9 mouse cellular contexts compared by ENCODE assay signal in genomic region chr11:32118844-32119629, GRCm38 (mm10).
DNase-seq lines count a peak whose midpoint lies in the region; ATAC-seq and TF ChIP-seq lines count a peak whose summit lies in the region.
"Had no signal": no experiment of that assay in that cellular context is flagged by ENCODE, and none has a peak within 500 bp of the region (broad histone marks: within the 10 kb centered on the region; RNA-seq: fewer than 3 reads in every experiment).

No protein-coding gene starts in this region.

- H3K36me3 ChIP-seq in heart, embryonic 15.5 days: no peaks in the 10 kb centered on the region
- no peaks in the 10 kb centered on the region for H3K36me3 ChIP-seq in forebrain, embryonic 12.5 days (replicated peaks)
- no peaks in the 10 kb centered on the region for H3K36me3 ChIP-seq in neural tube, embryonic 14.5 days (ENCODE audit: control insufficient read depth, insufficient read depth, low read length)
- no peaks in the 10 kb centered on the region for H3K36me3 ChIP-seq in thymus, adult 2 months (ENCODE audit: control insufficient read depth, insufficient read depth, low read length)

- no peaks in the 10 kb centered on the region for H3K9me3 ChIP-seq in heart, embryonic 15.5 days (replicated peaks)
- peaks cover 9% of the 10 kb centered on the region; the same call in 1 of the 2 replicates for H3K9me3 ChIP-seq in forebrain, embryonic 12.5 days
- H3K9me3 ChIP-seq in neural tube, embryonic 14.5 days (ENCODE audit: control insufficient read depth, low read length): no peaks in the 10 kb centered on the region

- intact Hi-C loops in heart, postnatal 36 days (cut with DNase I): no loop called here
- intact Hi-C loops in gastrocnemius, adult 2 months (cut with DNase I): no loop called here

- TF ChIP-seq POLR2A in thymus, adult 2 months (IDR thresholded peaks at IDR 0.05; ENCODE audit: control insufficient read depth, extremely low read depth, insufficient read depth, low read length, poor library complexity): no peak

- no peak overlapping the region for H3K9ac ChIP-seq in heart, embryonic 15.5 days
- H3K9ac ChIP-seq in forebrain, embryonic 12.5 days: no peak overlapping the region
- no peak overlapping the region; the same call in 1 of the 2 replicates for H3K9ac ChIP-seq in neural tube, embryonic 14.5 days (replicated peaks; ENCODE audit: low read depth, low read length)
- H3K9ac ChIP-seq: liver, embryonic 14.5 days had no signal

- no peak for DNase-seq in heart, postnatal 36 days
- DNase-seq in kidney, postnatal 25 days: peak; percentile 13 to 47
- no peak for DNase-seq in lung, adult 18-20 months
- DNase-seq in gastrocnemius, adult 2 months: no peak
- DNase-seq in thymus, adult 2 months: no peak

- H3K4me3 ChIP-seq in heart, embryonic 15.5 days: no peak overlapping the region
- no peak overlapping the region for H3K4me3 ChIP-seq in forebrain, embryonic 12.5 days (replicated peaks)
- H3K4me3 ChIP-seq in neural tube, embryonic 14.5 days (ENCODE audit: low read depth, low read length): no peak overlapping the region
- H3K4me3 ChIP-seq in gastrocnemius, adult 2 months: no peak overlapping the region
- H3K4me3 ChIP-seq in thymus, adult 2 months (ENCODE audit: control insufficient read depth, insufficient read depth, low read length): no peak overlapping the region

- no peaks in the 10 kb centered on the region for H3K27me3 ChIP-seq in heart, embryonic 15.5 days
- H3K27me3 ChIP-seq in forebrain, embryonic 12.5 days: peaks cover 6% of the 10 kb centered on the region; the same call in 1 of the 2 replicates
- H3K27me3 ChIP-seq in neural tube, embryonic 14.5 days (ENCODE audit: control insufficient read depth, insufficient read depth, low read length): no peaks in the 10 kb centered on the region
- no peaks in the 10 kb centered on the region for H3K27me3 ChIP-seq in thymus, adult 2 months (ENCODE audit: control insufficient read depth, insufficient read depth, low read length)

- H3K4me1 ChIP-seq in heart, embryonic 15.5 days (replicated peaks): peaks cover 8% of the 10 kb centered on the region; the same call in 1 of the 2 replicates
- peaks cover 29% of the 10 kb centered on the region for H3K4me1 ChIP-seq in forebrain, embryonic 12.5 days
- H3K4me1 ChIP-seq in neural tube, embryonic 14.5 days (ENCODE audit: control insufficient read depth, insufficient read depth, low read length): peaks cover 16% of the 10 kb centered on the region; the same call in 1 of the 2 replicates
- peaks cover 21% of the 10 kb centered on the region for H3K4me1 ChIP-seq in thymus, adult 2 months (replicated peaks; ENCODE audit: control insufficient read depth, insufficient read depth, low read length)

- 37% methylated on average over 14 of the region's 14 CpGs for WGBS in heart, embryonic 15.5 days
- WGBS in forebrain, embryonic 12.5 days: 33% methylated on average over 14 of the region's 14 CpGs
- 7% methylated on average over 14 of the region's 14 CpGs for WGBS in neural tube, embryonic 14.5 days
- WGBS in thymus, adult 2 months: 68% methylated on average over 14 of the region's 14 CpGs

- TF ChIP-seq CTCF in gastrocnemius, adult 2 months (IDR thresholded peaks at IDR 0.05): no peak
- TF ChIP-seq CTCF in thymus, adult 2 months (IDR thresholded peaks at IDR 0.05; ENCODE audit: borderline replicate concordance, control insufficient read depth, extremely low read depth, insufficient read depth, low read length, poor library complexity): no peak

- no peak overlapping the region for H3K27ac ChIP-seq in heart, embryonic 15.5 days
- peak overlapping the region; percentile 78 for H3K27ac ChIP-seq in forebrain, embryonic 12.5 days
- H3K27ac ChIP-seq in neural tube, embryonic 14.5 days (ENCODE audit: low read depth, low read length): peak overlapping the region; percentile 76
- no peak overlapping the region for H3K27ac ChIP-seq in gastrocnemius, adult 2 months
- H3K27ac ChIP-seq in thymus, adult 2 months (ENCODE audit: control insufficient read depth, insufficient read depth, low read length): no peak overlapping the region
- H3K27ac ChIP-seq: liver, embryonic 14.5 days had no signal

- H3K4me2 ChIP-seq in heart, embryonic 15.5 days: no peak overlapping the region
- no peak overlapping the region for H3K4me2 ChIP-seq in forebrain, embryonic 12.5 days
- no peak overlapping the region for H3K4me2 ChIP-seq in neural tube, embryonic 14.5 days (ENCODE audit: low read depth, low read length)

- ATAC-seq in heart, embryonic 15.5 days (replicated peaks; ENCODE audit: insufficient number of reproducible peaks, insufficient read depth, low FRiP score, low read depth): peak; percentile 31; the same call in 1 of the 2 replicates
- peak; percentile 75 for ATAC-seq in forebrain, embryonic 12.5 days (ENCODE audit: low FRiP score)
- ATAC-seq in neural tube, embryonic 14.5 days (ENCODE audit: low read depth): peak; percentile 88

Comparison
In these comparisons a context has a peak if more than half of its experiments do, and no peak if none do; other contexts are left out.
1. ATAC-seq: peak in every context shown above with its lines; median percentile 88 in neural tube, embryonic 14.5 days; 75 in forebrain, embryonic 12.5 days; 31 in heart, embryonic 15.5 days.
2. H3K27ac ChIP-seq: peak in forebrain, embryonic 12.5 days (single experiment) and neural tube, embryonic 14.5 days (single experiment); none in heart, embryonic 15.5 days (single experiment), gastrocnemius, adult 2 months (single experiment) and thymus, adult 2 months (single experiment).
3. DNase-seq: peak in kidney, postnatal 25 days (2 of 2); none in heart, postnatal 36 days (0 of 2), lung, adult 18-20 months (0 of 2), gastrocnemius, adult 2 months (single experiment) and thymus, adult 2 months (single experiment).